Mouse (Mus musculus) liver, embryonic 13.5 days (tissue): ENCODE measurements around the gene Btbd1. TPM values are rescaled to one million over a fixed set of nuclear protein-coding genes. Genes with fewer than 3 reads are reported as not detected.

Experiments used
- ATAC-seq: fragments of 200-750 bp; cut with Nextera tagmentation; 2 replicates; pipeline ENCODE4 v1.8.0; 2017; ENCODE audit warnings: low read depth, mild to moderate bottlenecking, moderate number of reproducible peaks, moderate library complexity
- DNase-seq: peaks from one replicate; pipeline ENCODE4 v3.0.0; 2022
- H3K27ac ChIP-seq: fragments of 300-500 bp; sonication (generic); 2 replicates; pipeline ENCODE4 v1.5.1; 2015; ENCODE audit warnings: moderate library complexity, mild to moderate bottlenecking, inconsistent platforms
- H3K27me3 ChIP-seq: fragments of 300-500 bp; sonication (generic); 2 replicates; pipeline ENCODE4 v1.6.1; 2015; ENCODE audit warnings: mild to moderate bottlenecking, inconsistent platforms
- H3K36me3 ChIP-seq: fragments of 300-500 bp; sonication (generic); 2 replicates; pipeline ENCODE4 v1.6.1; 2015; ENCODE audit warnings: mild to moderate bottlenecking, inconsistent platforms
- H3K4me1 ChIP-seq: fragments of 300-500 bp; sonication (generic); replicated peaks from 2 replicates; pipeline ENCODE4 v1.6.1; 2015; ENCODE audit warnings: inconsistent platforms
- H3K4me2 ChIP-seq: fragments of 300-500 bp; sonication (generic); 2 replicates; pipeline ENCODE4 v1.6.1; 2015; ENCODE audit warnings: inconsistent platforms, mild to moderate bottlenecking, moderate library complexity
- H3K4me3 ChIP-seq: fragments of 300-500 bp; sonication (generic); replicated peaks from 2 replicates; pipeline ENCODE4 v1.5.1; 2015; ENCODE audit warnings: mild to moderate bottlenecking, inconsistent platforms
- H3K9ac ChIP-seq: fragments of 300-500 bp; sonication (generic); 2 replicates; pipeline ENCODE4 v1.6.1; 2015; ENCODE audit warnings: mild to moderate bottlenecking, inconsistent platforms
- H3K9me3 ChIP-seq: fragments of 300-500 bp; sonication (generic); replicated peaks from 2 replicates; pipeline ENCODE4 v1.6.1; 2016; ENCODE audit warnings: inconsistent platforms
- WGBS: fragments of 180-500 bp; shearing (Covaris S2); methylation state at CpG from one replicate; pipeline ENCODE4 v1.1.7; 2015; ENCODE audit not compliant: insufficient replicate concordance; 5-methylcytosine and 5-hydroxymethylcytosine counted together
- polyA plus RNA-seq: library from polyadenylated mRNA; unstranded; fragments of >200 nt; fragmentation: Nextera tagmentation; extraction: Ambion mirVana; gene quantifications from 2 replicates; pipeline ENCODE4 v1.2.1, GENCODE M21; 2015

Gene Btbd1
- polyA plus RNA-seq, 1 experiment from 2014 or later, result 24.0 TPM

DNA sequence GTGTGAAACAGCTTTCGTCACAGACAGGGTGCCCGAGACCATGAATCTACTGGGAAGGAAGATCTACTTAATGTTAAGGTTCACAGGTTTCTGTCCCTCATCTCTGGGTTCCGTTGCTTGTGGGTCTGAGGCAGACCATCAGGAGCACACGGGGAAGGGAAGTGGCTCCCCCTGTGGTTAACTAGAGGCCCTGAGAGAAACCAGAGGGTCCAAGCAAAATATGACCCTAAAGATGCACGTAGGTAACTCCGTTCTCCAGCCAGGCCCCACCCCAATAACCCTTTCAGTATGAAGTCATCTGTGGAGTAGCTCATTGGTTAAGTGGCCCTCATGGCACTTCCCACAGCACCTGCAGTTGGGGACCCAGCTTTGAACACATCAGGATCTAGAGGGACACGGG is 20.4 kb upstream of the Btbd1 start:
- H3K4me3 ChIP-seq, result no peak overlapping the region
- DNase-seq, result no peak
- no peaks in the 10 kb centered on the region for H3K36me3 ChIP-seq
- 50% methylated on average over 7 of the region's 7 CpGs for WGBS
- H3K27me3 ChIP-seq, result peaks cover 9% of the 10 kb centered on the region; the same call in 1 of the 2 replicates
- no peak for ATAC-seq
- H3K4me2 ChIP-seq, result no peak overlapping the region
- no peak overlapping the region for H3K9ac ChIP-seq
- H3K27ac ChIP-seq, result no peak overlapping the region
- H3K4me1 ChIP-seq, result peaks cover 4% of the 10 kb centered on the region
- H3K9me3 ChIP-seq, result no peaks in the 10 kb centered on the region

DNA sequence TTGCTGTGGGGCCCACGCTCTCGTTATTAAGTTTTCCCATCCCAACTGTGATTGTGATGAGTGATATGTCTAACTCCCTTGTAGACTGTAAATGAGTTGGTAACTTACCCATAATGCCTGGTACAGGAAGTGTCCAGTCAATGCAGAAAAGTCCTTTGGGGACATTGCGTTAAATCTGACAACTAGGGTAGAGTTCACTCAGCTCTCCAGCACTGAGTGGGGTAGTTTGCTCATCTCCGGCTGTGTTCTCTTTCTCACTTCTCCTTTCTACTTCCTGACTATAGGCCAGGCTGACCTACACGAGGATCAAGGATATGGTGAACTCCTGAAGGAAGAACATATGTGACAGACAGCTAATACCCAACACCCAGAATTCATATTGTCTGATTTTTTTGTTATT is 20.0 kb upstream of the Btbd1 start:
- ATAC-seq, result 0 out of 2 replicates have a peak, but pooled peaks have one; percentile 20
- H3K9ac ChIP-seq, result no peak overlapping the region

DNA sequence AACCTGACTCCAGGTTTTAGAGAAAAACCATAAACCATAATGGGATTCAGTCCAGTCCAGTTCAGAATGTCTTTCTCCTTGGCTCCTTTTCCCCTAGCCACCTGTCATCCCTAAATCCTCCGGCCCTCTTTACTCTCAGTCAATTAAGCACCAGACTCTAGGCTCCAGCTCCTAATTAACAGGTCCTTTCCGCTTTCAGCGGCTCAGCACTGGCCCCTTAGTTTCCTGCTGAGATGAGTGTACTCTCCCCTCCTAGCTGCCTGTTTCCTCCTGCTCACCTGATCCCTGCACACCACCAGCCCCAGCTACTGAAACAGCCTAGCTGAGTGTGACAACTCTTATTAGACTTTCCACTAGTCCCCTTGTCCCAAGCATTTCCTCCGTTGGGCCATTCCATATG is 18.5 kb upstream of the Btbd1 start:
- Histone ChIP-seq H3K27me3 (peaks cover 9% of the 10 kb centered on the region; the same call in 1 of the 2 replicates), H3K9ac (no peak overlapping the region), H3K36me3 (no peaks in the 10 kb centered on the region), H3K9me3 (no peaks in the 10 kb centered on the region), H3K4me3 (no peak overlapping the region), H3K27ac (no peak overlapping the region), H3K4me1 (no peaks in the 10 kb centered on the region), H3K4me2 (no peak overlapping the region)
- WGBS, result 72% methylated on average over 4 of the region's 4 CpGs
- no peak for ATAC-seq
- DNase-seq, result no peak

More for the DNA sequence above, 20.0 kb upstream of the Btbd1 start:
- DNase-seq, result no peak
- peaks cover under 1% of the 10 kb centered on the region; the same call in 1 of the 2 replicates for H3K4me1 ChIP-seq
- H3K36me3 ChIP-seq, result no peaks in the 10 kb centered on the region
- H3K4me2 ChIP-seq, result no peak overlapping the region
- H3K4me3 ChIP-seq, result no peak overlapping the region
- no peaks in the 10 kb centered on the region for H3K9me3 ChIP-seq
- no peak overlapping the region for H3K27ac ChIP-seq
- H3K27me3 ChIP-seq, result peaks cover 9% of the 10 kb centered on the region; the same call in 1 of the 2 replicates
- 32% methylated on average over 5 of the region's 5 CpGs for WGBS

DNA sequence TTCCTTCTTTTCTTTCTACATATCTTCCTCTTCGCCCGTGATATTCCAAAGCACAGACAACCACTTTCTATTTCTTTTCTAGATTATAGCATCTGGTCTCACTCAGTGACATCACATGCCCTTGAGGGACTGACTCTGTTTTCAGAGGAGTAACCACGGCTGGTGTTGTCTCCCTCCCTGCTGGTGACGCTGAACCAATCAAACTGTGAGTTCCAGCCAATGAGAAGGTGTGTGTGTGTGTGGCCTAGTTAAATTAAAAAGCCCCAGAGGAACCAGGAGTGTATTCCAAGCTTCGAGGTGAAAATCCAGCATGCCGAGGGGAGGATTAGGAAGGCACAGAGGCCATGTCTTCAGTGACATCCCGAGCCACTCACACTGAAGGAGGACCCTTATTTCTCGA is 17.8 kb upstream of the Btbd1 start:
- no peak overlapping the region for H3K27ac ChIP-seq
- H3K4me2 ChIP-seq, result no peak overlapping the region
- H3K27me3 ChIP-seq, result peaks cover 9% of the 10 kb centered on the region; the same call in 1 of the 2 replicates
- H3K36me3 ChIP-seq, result no peaks in the 10 kb centered on the region
- 50% methylated on average over 8 of the region's 8 CpGs for WGBS
- H3K4me1 ChIP-seq, result no peaks in the 10 kb centered on the region
- ATAC-seq, result no peak
- H3K9ac ChIP-seq, result no peak overlapping the region
- no peak for DNase-seq
- H3K4me3 ChIP-seq, result no peak overlapping the region
- H3K9me3 ChIP-seq, result no peaks in the 10 kb centered on the region

DNA sequence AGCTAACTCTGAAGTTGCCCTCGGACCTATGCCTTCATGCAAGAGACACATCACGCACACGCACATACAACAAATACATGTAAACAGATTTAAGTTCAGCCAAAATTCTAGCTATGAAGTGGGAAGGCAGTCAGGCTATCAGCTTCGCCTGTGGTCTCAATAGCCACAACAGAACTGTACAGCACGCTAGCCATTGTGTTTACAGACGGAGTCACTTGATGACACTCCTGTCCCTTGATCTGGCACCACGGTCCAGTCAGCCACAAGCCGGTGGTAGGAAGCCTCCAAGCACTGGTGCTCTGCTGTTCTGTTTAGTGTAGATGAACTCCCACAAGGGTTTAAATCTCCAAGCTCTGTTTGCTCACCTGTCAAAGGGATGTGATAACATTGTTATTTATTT is 16.8 kb upstream of the Btbd1 start:
- H3K36me3 ChIP-seq, result no peaks in the 10 kb centered on the region
- no peak overlapping the region for H3K4me3 ChIP-seq
- H3K27ac ChIP-seq, result no peak overlapping the region
- ATAC-seq (no peak), DNase-seq (no peak)
- H3K27me3 ChIP-seq, result peaks cover 9% of the 10 kb centered on the region; the same call in 1 of the 2 replicates
- 67% methylated on average over 8 of the region's 8 CpGs for WGBS
- no peaks in the 10 kb centered on the region for H3K9me3 ChIP-seq
- no peak overlapping the region for H3K4me2 ChIP-seq
- no peaks in the 10 kb centered on the region for H3K4me1 ChIP-seq
- no peak overlapping the region for H3K9ac ChIP-seq

DNA sequence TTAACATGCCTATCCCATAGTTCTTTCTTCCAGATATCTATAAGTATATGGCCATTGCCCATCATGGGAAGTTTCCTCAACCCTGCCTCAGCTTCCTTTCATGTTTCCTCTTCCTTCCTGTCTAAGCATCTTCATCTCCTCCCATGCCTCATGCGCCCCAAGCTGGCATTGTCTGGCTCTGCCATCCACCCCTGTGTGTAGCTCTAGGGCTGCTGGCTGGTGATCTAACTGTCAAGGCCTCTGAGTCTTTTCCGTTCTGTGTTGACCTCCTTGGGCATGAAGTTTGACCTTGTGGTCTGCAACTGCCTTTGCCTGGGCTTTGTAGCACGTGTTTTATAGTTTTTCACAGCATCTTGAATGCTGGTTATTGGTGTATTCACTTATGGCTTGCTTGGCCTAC is 16.1 kb upstream of the Btbd1 start:
- 61% methylated on average over 3 of the region's 3 CpGs for WGBS
- H3K27me3 ChIP-seq, result peaks cover 9% of the 10 kb centered on the region; the same call in 1 of the 2 replicates

DNA sequence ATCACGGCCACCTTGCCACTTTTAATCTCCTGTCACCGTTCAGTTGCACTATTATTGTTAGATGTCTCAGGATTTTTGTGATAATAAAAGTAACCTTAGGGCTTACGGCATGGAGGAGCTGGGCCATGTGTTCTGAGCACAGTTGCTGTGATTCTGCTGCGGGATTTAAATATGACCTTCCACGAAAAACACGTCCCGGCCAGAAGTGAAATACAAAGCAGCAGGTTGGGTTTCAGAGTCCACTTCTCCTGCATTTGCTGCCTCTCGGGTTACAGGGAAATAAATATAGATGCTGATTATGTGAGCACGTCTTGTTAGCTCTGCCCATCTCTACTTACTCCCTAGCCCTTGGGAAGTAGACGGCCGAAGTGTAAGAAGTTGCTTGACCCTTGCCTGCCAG is 15.6 kb upstream of the Btbd1 start:
- no peak overlapping the region for H3K4me2 ChIP-seq
- H3K4me1 ChIP-seq, result no peaks in the 10 kb centered on the region
- peaks cover 9% of the 10 kb centered on the region; the same call in 1 of the 2 replicates for H3K27me3 ChIP-seq
- H3K4me3 ChIP-seq, result no peak overlapping the region
- H3K36me3 ChIP-seq, result no peaks in the 10 kb centered on the region
- DNase-seq (no peak), ATAC-seq (no peak)
- H3K27ac ChIP-seq, result no peak overlapping the region
- H3K9ac ChIP-seq, result no peak overlapping the region
- H3K9me3 ChIP-seq, result no peaks in the 10 kb centered on the region
- 72% methylated on average over 11 of the region's 11 CpGs for WGBS

More for the DNA sequence above, 16.1 kb upstream of the Btbd1 start:
- ATAC-seq (no peak), DNase-seq (no peak)
- Histone ChIP-seq H3K4me2 (no peak overlapping the region), H3K27ac (no peak overlapping the region), H3K4me3 (no peak overlapping the region), H3K9me3 (no peaks in the 10 kb centered on the region), H3K4me1 (no peaks in the 10 kb centered on the region), H3K36me3 (no peaks in the 10 kb centered on the region), H3K9ac (no peak overlapping the region)

DNA sequence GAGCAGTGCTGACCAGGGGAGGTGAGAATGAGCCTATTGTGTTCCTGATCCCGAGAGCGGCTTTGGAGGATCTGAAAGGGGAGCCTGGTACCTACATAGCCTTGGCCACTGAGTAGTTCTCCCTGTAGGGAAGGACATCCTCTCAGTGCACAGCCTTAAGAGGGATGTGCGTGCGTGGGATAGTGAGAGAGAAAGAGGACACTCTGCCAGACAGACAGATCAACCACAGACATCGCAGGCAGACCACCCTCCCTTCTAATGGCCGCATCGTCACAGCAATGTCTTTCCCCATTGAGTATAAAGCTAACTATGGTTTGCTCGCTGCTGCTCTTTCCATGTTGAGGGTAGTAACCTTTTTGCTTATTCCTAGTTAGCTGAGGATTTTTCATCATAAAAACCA is 14.7 kb upstream of the Btbd1 start:
- no peak for DNase-seq
- H3K4me3 ChIP-seq, result no peak overlapping the region
- H3K27me3 ChIP-seq, result peaks cover 9% of the 10 kb centered on the region; the same call in 1 of the 2 replicates
- 74% methylated on average over 8 of the region's 8 CpGs for WGBS
- ATAC-seq, result no peak
- H3K4me1 ChIP-seq, result no peaks in the 10 kb centered on the region
- no peak overlapping the region for H3K9ac ChIP-seq
- no peak overlapping the region for H3K4me2 ChIP-seq
- no peak overlapping the region for H3K27ac ChIP-seq
- no peaks in the 10 kb centered on the region for H3K36me3 ChIP-seq
- no peaks in the 10 kb centered on the region for H3K9me3 ChIP-seq

DNA sequence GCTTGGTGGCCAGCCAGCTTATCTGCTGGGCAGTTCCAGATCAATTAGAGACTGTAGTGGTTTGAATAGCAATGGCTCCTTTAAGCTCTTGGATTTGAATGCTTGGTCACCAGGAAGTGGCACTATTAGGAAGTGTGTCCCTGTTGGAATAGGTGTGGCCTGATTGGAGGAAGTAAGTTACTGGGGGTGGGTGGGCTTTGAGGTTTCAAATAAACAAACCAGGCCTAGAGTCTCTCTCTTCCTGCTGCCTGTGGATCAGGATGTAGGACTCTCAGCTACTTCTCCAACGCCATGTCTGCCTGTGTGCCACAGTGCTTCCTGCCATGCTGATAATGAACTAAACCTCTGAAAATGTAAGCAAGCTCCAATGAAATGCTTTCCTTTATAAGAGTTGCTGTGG is 13.8 kb upstream of the Btbd1 start:
- WGBS, result 30% methylated on average over 1 of the region's 1 CpGs
- Histone ChIP-seq H3K4me3 (no peak overlapping the region), H3K36me3 (no peaks in the 10 kb centered on the region), H3K4me1 (no peaks in the 10 kb centered on the region), H3K27ac (no peak overlapping the region), H3K4me2 (no peak overlapping the region), H3K27me3 (peaks cover 9% of the 10 kb centered on the region; the same call in 1 of the 2 replicates), H3K9me3 (no peaks in the 10 kb centered on the region), H3K9ac (no peak overlapping the region)
- DNase-seq, result no peak
- ATAC-seq, result no peak

DNA sequence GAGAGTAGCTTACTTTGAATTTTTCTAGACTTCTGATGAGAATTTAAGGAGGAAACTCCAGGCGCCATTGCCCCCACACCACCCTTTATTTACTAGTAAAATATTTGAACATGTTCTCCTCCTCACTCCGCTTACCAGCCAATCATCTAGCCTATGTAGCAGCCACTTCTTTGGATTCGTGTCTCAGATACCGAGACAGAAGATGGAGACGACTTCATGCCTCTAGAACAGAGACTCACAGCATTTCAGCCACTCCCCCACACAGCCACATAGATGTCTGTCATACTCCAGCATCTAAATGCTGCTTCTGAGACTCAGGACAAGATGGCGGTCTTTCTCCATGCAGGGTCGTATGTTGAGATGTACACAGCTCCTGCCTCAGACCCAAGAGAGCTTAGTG is 12.9 kb upstream of the Btbd1 start:
- Histone ChIP-seq H3K9ac (no peak overlapping the region), H3K4me1 (no peaks in the 10 kb centered on the region), H3K36me3 (no peaks in the 10 kb centered on the region), H3K27me3 (0 out of 2 replicates have a peak, but pooled peaks cover under 1% of the 10 kb centered on the region), H3K9me3 (no peaks in the 10 kb centered on the region), H3K4me2 (no peak overlapping the region), H3K27ac (no peak overlapping the region), H3K4me3 (no peak overlapping the region)
- ATAC-seq, result no peak
- DNase-seq, result no peak
- WGBS, result 70% methylated on average over 7 of the region's 7 CpGs

DNA sequence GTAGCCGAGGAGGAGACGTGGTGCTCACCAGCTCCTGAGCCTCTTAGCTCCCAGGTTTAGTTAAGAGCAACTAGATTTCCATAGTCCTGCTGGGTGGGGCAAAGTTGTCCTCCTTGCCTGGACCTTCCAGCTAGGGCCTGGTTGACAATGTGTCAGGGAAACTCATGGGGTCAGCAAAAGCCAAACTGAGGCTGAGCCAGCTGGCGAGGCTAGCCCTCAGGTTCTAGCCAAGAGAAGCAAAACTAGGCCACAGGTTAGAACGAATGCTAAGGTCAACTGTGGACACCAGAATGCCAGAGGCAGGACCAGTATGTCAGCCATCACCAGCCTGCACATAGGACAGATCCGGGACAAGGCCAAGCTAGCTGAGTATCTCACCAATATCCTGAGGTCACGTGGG is 12.2 kb upstream of the Btbd1 start:
- H3K36me3 ChIP-seq, result no peaks in the 10 kb centered on the region
- H3K4me2 ChIP-seq, result no peak overlapping the region
- no peaks in the 10 kb centered on the region for H3K9me3 ChIP-seq
- 64% methylated on average over 6 of the region's 6 CpGs for WGBS
- H3K27me3 ChIP-seq, result no peaks in the 10 kb centered on the region
- H3K27ac ChIP-seq, result no peak overlapping the region
- ATAC-seq, result no peak
- H3K4me3 ChIP-seq, result no peak overlapping the region
- no peak overlapping the region for H3K9ac ChIP-seq
- no peaks in the 10 kb centered on the region for H3K4me1 ChIP-seq
- DNase-seq, result no peak

DNA sequence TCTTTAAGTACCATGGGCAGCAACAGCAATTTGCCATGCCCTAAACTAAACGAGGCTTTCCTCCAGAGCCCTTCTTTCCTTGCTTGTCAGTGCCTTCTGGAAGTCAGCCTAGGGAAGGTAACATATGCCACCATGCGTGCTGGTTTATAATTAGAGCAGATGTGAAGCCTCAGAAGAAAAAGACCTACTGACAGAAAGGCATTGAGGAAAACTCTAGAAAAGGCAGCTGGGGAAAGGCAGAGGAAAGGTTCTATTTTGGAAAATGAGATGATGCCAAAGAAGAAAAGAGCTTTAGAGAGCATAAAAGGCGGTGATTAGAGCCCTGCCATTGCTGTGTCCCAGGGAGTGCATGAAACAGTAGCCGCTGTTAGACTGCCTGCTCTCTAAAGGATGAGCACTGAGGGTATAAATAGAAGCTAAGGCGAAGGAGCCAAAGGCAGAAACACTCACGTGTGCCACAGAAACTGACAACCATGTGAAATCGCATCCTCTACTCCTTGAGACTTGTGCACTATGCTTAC is 11.5 kb upstream of the Btbd1 start:
- Histone ChIP-seq H3K4me2 (no peak overlapping the region), H3K4me3 (no peak overlapping the region), H3K9ac (no peak overlapping the region), H3K27ac (no peak overlapping the region), H3K4me1 (no peaks in the 10 kb centered on the region), H3K36me3 (no peaks in the 10 kb centered on the region), H3K27me3 (no peaks in the 10 kb centered on the region), H3K9me3 (no peaks in the 10 kb centered on the region)
- DNase-seq (no peak), ATAC-seq (no peak)
- WGBS, result 51% methylated on average over 7 of the region's 7 CpGs
